Mouse (Mus musculus) myocyte (in vitro differentiated cells): ENCODE measurements at regions not wholly inside any gene's neighbourhood (a gene's known extent, or its start where the extent isn't known, plus 50 kb on each side); places are given as distances from the start of the nearest gene placed in this dataset.

Experiments
- CEBPB ChIP-seq: IDR thresholded peaks from 2 replicates; pipeline ENCODE4 v1.6.1; 2011; ENCODE audit warnings: mild to moderate bottlenecking, moderate library complexity; ENCODE audit not compliant: poor library complexity, insufficient read depth, severe bottlenecking
- E2F4 ChIP-seq: IDR thresholded peaks from one replicate; pipeline ENCODE4 v1.6.1; 2011; ENCODE audit warnings: mild to moderate bottlenecking, control low read depth, moderate library complexity; ENCODE audit not compliant: insufficient read depth
- MYOD1 ChIP-seq, 3 experiments: IDR thresholded peaks; one replicate each; pipeline ENCODE4 v1.6.1; 2011; ENCODE audit warnings: control low read depth in 2 of 3, low read depth in 2 of 3, mild to moderate bottlenecking in 2 of 3, moderate library complexity in 1 of 3; ENCODE audit not compliant: insufficient read length in 2 of 3, control insufficient read depth in 1 of 3
- POLR2A ChIP-seq: IDR thresholded peaks from one replicate; pipeline ENCODE4 v1.6.1; 2011; ENCODE audit warnings: low read depth, mild to moderate bottlenecking, control low read depth, moderate library complexity; ENCODE audit not compliant: insufficient read length
- POLR2AphosphoS2 ChIP-seq: IDR thresholded peaks from one replicate; pipeline ENCODE4 v1.6.1; 2011; ENCODE audit warnings: low read depth, control low read depth; ENCODE audit not compliant: insufficient read length

DNA sequence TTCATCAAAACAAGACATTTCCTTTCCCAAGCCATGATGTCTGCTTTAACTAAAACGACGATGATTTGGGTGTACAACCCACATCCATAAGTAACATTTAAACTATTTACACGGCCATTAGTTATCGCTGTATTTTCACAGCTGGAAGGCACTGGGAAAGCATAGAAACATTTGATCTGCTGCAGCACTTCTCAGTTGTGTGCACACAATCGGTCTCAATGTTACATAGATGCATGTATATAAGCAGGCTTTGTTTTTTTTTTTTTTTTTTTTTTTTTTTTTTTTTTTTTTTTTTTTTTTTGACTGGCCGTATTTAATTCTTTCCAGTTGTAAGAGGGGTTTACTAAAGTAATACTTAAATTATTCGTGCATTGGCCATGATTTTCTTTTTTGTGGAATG is 1744.1 kb downstream of the Efna5 start:
- TF ChIP-seq E2F4 (no peak), POLR2A (no peak), POLR2AphosphoS2 (no peak), MYOD1 (IDR thresholded peaks at IDR 0.05; ENCODE audit: control insufficient read depth in 1 of 3, insufficient read length in 2 of 3, low read depth in 2 of 3) (no peak), CEBPB (no peak)
